In genomic region chr15:83639160-83639559, GRCm38 (mm10) we compare ENCODE assay signal across 13 mouse cellular contexts. TPM values are rescaled to one million over a fixed set of nuclear protein-coding genes. Genes with fewer than 3 reads are reported as not detected.
DNase-seq lines count a peak whose midpoint lies in the region; ATAC-seq and TF ChIP-seq lines count a peak whose summit lies in the region.
"Had no signal": no experiment of that assay in that cellular context is flagged by ENCODE, and none has a peak within 500 bp of the region (broad histone marks: within the 10 kb centered on the region; RNA-seq: fewer than 3 reads in every experiment).

No protein-coding gene starts in this region.

- peaks cover 45% of the 10 kb centered on the region for H3K4me1 ChIP-seq in embryonic facial prominence, embryonic 10.5 days
- H3K4me1 ChIP-seq in heart, embryonic 16.5 days (ENCODE audit: control insufficient read depth, insufficient read depth, low read length) = peaks cover 20% of the 10 kb centered on the region
- no peaks in the 10 kb centered on the region for H3K4me1 ChIP-seq in lung, postnatal 0 days (ENCODE audit: insufficient read depth, low read depth, low read length)
- H3K4me1 ChIP-seq: midbrain, embryonic 15.5 days had no signal

- no peak for TF ChIP-seq CTCF in lung, postnatal 0 days (IDR thresholded peaks at IDR 0.05)

- no peak overlapping the region for H3K4me2 ChIP-seq in heart, embryonic 16.5 days (ENCODE audit: low read depth, low read length)
- no peak overlapping the region for H3K4me2 ChIP-seq in lung, postnatal 0 days (replicated peaks; ENCODE audit: low read depth, low read length)
- H3K4me2 ChIP-seq: midbrain, embryonic 15.5 days had no signal

- H3K4me3 ChIP-seq in embryonic facial prominence, embryonic 10.5 days = no peak overlapping the region
- H3K4me3 ChIP-seq in heart, embryonic 16.5 days (ENCODE audit: low read length) = no peak overlapping the region
- H3K4me3 ChIP-seq in lung, postnatal 0 days (ENCODE audit: low read depth, low read length) = no peak overlapping the region
- H3K4me3 ChIP-seq: midbrain, embryonic 15.5 days had no signal

- peak; percentile 9 for DNase-seq in gastrocnemius, adult 18-20 months (ENCODE audit: low spot score)
- DNase-seq in gastrocnemius, postnatal 25 days = no peak
- DNase-seq in embryonic facial prominence, embryonic 10.5 days (ENCODE audit: low spot score) = peak; percentile 84
- DNase-seq in lung, postnatal 0 days (ENCODE audit: low spot score) = peak; percentile 74
- DNase-seq in thymus, postnatal 25 days = no peak
- DNase-seq in urinary bladder, postnatal 25 days (ENCODE audit: low spot score) = no peak
- no peak for DNase-seq in cerebellum, postnatal 14 days
- DNase-seq: cerebellum, postnatal 36 days had no signal

- peaks cover 67% of the 10 kb centered on the region for H3K36me3 ChIP-seq in embryonic facial prominence, embryonic 10.5 days (replicated peaks)
- no peaks in the 10 kb centered on the region for H3K36me3 ChIP-seq in heart, embryonic 16.5 days (ENCODE audit: control insufficient read depth, insufficient read depth)
- no peaks in the 10 kb centered on the region for H3K36me3 ChIP-seq in lung, postnatal 0 days (ENCODE audit: insufficient read depth, low read length)
- H3K36me3 ChIP-seq: midbrain, embryonic 15.5 days had no signal

- H3K9ac ChIP-seq in heart, embryonic 16.5 days (ENCODE audit: low read length) = no peak overlapping the region
- no peak overlapping the region for H3K9ac ChIP-seq in lung, postnatal 0 days (replicated peaks; ENCODE audit: low read depth)
- H3K9ac ChIP-seq: midbrain, embryonic 15.5 days had no signal

- H3K27ac ChIP-seq in embryonic facial prominence, embryonic 10.5 days (replicated peaks) = peak overlapping the region; percentile 72
- H3K27ac ChIP-seq in heart, embryonic 16.5 days (ENCODE audit: low read length) = no peak overlapping the region
- no peak overlapping the region for H3K27ac ChIP-seq in lung, postnatal 0 days (ENCODE audit: low read length)
- H3K27ac ChIP-seq: hindbrain, postnatal 0 days; midbrain, embryonic 15.5 days had no signal

- H3K9me3 ChIP-seq in embryonic facial prominence, embryonic 10.5 days = no peaks in the 10 kb centered on the region
- no peaks in the 10 kb centered on the region for H3K9me3 ChIP-seq in heart, embryonic 16.5 days (replicated peaks; ENCODE audit: control insufficient read depth, low read length)
- no peaks in the 10 kb centered on the region for H3K9me3 ChIP-seq in lung, postnatal 0 days (ENCODE audit: low read length)
- H3K9me3 ChIP-seq: midbrain, embryonic 15.5 days had no signal

- peaks cover 21% of the 10 kb centered on the region for H3K27me3 ChIP-seq in embryonic facial prominence, embryonic 10.5 days (replicated peaks; ENCODE audit: low read depth, poor library complexity, severe bottlenecking)
- H3K27me3 ChIP-seq in heart, embryonic 16.5 days (ENCODE audit: control insufficient read depth, insufficient read depth, low read length) = no peaks in the 10 kb centered on the region
- no peaks in the 10 kb centered on the region for H3K27me3 ChIP-seq in lung, postnatal 0 days (replicated peaks; ENCODE audit: insufficient read depth, low read length)
- H3K27me3 ChIP-seq: midbrain, embryonic 15.5 days had no signal

- peak; percentile 77 for ATAC-seq in heart, embryonic 16.5 days (replicated peaks; ENCODE audit: extremely low read depth, insufficient read depth, low FRiP score)
- ATAC-seq in lung, postnatal 0 days = peak; percentile 88
- ATAC-seq: forebrain, embryonic 16.5 days; hindbrain, postnatal 0 days; midbrain, embryonic 15.5 days; Patski had no signal

- WGBS in embryonic facial prominence, embryonic 10.5 days = 20% methylated on average over 3 of the region's 3 CpGs
- 23% methylated on average over 3 of the region's 3 CpGs for WGBS in heart, embryonic 16.5 days
- WGBS in lung, postnatal 0 days = 34% methylated on average over 3 of the region's 3 CpGs

- TF ChIP-seq EP300 in lung, postnatal 0 days (IDR thresholded peaks at IDR 0.05) = no peak; the same call in 1 of the 2 replicates

RNA-seq across cellular contexts. Expression of gene Ttll12, which starts 44.2 kb away (rescaled TPM):
- 1 to 10 TPM; 3.6 to 4.0 TPM for total RNA-seq in gastrocnemius, adult 18-20 months (2021)
- 1 to 10 TPM; 4.2 to 4.9 TPM for total RNA-seq in gastrocnemius, postnatal 25 days (2021)
- 62.8 and 64.3 TPM in 2 replicates for polyA plus RNA-seq in embryonic facial prominence, embryonic 10.5 days (2016; fragmentation: Nextera tagmentation; extraction: Ambion mirVana)
- polyA plus RNA-seq in heart, embryonic 16.5 days (2015; fragmentation: Nextera tagmentation; extraction: Ambion mirVana) = 18.8 and 20.7 TPM in 2 replicates
- polyA plus RNA-seq in lung, postnatal 0 days (2015; fragmentation: Nextera tagmentation; extraction: Ambion mirVana) = 12.3 TPM in 2 replicates

Comparison
In these comparisons a context has a peak if more than half of its experiments do, and no peak if none do; other contexts are left out.
1. DNase-seq: peak in gastrocnemius, adult 18-20 months (single experiment), embryonic facial prominence, embryonic 10.5 days (single experiment) and lung, postnatal 0 days (single experiment); none in gastrocnemius, postnatal 25 days (single experiment), thymus, postnatal 25 days (single experiment), urinary bladder, postnatal 25 days (single experiment) and cerebellum, postnatal 14 days (0 of 2).